Mouse (Mus musculus): ENCODE measurements around the gene Txlnb.
"Not testable (repeated sequence)": the region's sequence is repeated elsewhere in the genome, so short reads cannot be mapped to it uniquely, and the experiment has no call there.

Txlnb gene

DNA sequence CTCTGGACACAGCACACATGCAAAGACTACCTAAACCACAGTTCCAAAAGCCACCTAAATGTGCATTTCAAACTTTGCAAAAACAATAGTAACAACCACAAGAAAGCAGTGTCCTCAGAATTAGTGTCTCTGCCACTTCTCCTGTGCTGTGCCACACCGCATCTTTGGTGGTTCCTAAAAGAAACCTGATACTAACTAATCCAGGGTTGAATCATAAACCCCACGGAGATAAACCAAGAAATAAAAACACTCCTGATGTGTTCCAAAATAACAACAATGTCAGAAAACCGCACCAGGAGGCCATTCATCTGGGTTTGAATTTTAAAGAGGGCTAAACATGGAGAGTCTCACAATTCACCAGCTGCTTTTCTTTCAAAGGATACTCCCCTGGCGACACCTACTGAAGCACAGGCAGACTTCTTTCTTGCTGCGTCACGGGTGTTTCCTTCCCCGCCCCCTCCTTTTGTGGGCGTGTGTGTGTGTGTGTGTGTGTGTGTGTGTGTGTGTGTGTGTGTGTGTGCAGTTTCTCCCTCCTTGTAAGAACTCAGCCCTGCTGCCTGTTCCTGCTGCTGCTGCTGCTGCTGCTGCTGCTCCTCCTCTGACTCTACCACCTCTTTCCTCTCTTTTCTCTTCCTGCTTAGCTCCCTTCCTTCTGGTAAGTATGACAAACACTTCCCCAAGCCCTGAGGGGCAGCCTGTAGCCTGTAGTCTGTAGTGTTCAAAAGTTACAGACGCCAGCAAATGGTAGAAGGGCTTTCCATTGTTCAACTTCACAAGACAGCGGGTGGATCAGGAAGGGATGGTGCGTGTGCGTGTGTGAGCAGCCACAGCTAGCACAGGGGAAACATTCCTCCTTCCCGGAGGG, at the start of gene Txlnb:
Gene Txlnb, plus strand, starts transcription at position 460 of the 865 bp plus-strand sequence.
- DNase-seq (ENCODE audit: low read depth), result peak; percentile 88

DNA sequence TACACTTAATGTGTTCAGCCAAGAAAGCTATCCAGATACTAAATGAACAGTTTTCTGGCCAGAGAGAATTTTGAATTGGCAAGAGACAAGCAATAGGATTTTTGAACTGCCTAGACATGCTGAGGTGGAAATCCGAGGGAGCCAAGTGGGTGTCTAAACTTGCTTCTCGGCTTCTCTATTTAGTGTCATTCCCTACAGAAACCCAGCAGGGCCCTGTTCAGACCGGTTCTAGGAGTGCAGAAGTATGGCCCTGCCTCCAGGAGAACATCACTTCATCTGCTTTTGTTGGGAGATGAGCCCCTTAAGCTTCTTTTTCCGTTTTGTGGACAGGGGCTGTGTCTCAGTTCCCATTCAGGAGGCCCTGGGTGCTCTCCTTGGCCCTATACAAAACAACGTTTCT, 43.5 kb upstream of the Txlnb start:
- DNase-seq (ENCODE audit: low read depth), result no peak

DNA sequence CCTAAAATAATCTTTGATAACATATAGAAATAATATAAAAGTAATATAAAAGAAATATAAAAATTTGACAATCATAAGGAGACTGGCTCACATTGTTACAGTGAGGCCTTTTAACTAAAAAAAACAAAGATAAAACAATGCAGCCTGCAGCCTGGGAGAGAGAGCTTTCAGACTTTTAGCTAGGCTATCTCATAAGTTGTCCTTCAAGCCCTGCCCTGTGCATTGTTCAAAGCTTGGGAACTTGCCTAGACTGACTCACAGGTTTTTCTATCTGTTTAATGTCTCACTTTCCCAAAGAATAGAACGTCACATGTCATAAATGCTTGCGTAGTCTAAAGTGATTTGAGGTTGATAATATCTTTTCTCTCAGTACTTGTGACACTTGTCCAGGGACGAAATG, 36.3 kb upstream of the Txlnb start:
- no peak for DNase-seq (ENCODE audit: low read depth)

DNA sequence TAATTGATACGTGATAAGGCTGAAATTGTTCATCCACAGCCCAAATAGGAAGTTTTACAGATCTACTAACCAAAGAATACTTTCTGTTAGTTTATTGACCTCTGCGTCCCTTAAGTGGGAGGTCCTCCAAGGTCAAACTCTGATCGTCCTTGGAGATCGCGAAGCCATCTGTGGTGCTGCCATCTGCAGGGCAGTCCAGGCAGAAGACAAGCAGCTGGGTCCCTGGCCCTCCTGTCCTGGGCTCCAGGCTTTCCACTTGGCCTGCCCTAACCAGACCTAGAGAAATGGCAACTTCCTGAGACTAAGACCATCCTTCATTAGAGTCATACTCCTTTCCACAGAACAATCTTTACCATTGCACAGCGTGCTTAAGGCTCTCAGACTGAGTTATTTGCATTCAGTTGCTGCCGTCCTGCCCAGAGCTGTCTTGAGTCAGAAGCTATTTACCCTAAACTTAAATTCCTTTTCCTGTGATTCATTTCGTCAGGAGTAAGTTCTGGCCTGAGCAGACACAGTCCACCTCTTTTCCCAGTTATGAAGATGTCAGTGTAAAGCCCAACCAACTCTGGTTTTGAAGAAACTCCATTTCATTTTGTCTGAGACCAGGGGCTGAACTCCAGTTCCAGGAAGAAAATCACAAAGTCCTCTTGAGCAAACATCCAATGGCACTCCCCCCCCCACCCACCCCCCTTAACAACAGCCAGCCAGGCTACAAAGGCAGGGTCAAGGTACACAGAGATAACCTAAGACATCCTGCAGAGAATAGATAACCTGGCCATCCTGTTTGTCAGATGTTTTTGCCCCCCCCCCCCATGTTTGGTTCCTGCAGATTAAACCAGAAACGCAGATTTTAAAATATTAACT, 35.0 kb upstream of the Txlnb start:
- DNase-seq (ENCODE audit: low read depth), result no peak

DNA sequence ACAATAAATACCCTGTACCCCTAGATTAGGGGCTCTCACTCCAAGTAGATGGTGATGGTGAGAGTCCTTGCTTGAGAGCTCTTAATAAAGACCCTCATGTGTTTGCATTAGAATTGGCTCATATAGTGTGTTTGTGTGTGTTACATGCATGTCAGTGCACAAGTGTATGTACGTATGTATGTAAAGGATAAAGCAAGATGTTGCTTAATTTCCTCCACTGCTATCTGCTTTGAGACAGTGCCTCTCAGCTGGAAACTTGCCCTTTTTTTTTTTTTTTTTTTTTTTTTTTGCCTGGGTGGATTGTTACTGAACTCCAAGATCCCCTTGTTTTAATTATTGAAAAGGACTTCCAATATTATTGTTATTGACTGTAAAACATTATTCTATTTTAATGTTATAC, 34.4 kb upstream of the Txlnb start:
- no peak for DNase-seq (ENCODE audit: low read depth)

DNA sequence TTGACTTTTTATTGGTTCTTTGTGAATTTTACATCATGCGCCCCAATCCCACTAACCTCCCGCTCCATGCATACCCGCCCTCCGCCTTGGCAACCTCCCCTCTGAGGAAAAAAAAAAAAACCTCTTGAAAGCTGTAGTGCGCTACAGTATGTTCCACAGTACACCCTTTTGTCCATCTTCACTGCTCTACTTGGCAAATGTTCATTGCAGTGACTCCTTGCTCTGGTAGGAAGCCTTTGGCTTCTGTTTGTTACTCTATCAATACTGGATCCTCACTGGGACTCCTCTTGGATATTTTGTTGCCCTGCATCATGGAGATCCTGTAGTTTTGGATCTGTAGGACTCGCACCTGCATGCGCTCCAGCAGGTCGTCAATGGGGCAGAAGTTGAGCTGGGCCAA, 33.1 kb upstream of the Txlnb start:
- DNase-seq (ENCODE audit: low read depth), result no peak

DNA sequence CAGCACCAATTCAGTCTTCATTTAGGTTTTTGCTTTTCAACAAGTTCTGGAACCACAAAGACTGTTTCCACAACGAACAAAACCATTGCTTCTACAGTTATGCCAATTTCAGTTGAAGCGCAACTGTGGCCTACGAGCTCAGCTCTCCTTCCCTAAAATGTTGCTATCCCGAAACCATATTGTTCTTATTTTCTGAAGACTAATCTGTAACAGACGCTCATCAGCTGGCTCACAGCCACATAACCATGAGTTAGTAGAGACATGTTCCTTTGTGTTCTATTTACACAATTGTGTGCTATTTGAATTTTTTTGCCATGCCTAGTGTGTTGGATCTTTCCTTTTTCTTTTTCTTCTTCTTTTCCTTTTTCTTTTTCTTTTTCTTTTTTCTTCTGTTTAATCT, 26.2 kb upstream of the Txlnb start:
- no peak for DNase-seq (ENCODE audit: low read depth)

DNA sequence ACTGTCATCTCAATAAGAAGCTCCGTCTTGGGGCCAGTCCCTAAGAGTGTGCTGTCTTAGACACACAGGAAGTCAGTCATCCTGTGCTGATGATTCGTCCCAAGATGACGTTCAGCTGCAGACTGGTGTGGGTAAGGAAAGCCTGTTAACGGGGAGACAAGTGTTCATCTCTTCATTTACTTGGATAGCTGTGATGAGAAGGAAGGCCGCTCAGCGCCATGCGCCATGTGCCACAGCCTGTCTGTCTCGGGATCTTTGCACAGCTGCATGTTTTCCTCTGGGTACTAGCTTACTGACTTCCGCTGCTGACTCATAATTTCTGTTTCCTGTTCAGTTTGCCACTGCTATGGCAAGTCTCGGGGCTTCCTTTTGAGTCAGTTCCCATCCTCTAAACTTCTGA, 23.7 kb upstream of the Txlnb start:
- DNase-seq (ENCODE audit: low read depth), result peak; percentile 93

DNA sequence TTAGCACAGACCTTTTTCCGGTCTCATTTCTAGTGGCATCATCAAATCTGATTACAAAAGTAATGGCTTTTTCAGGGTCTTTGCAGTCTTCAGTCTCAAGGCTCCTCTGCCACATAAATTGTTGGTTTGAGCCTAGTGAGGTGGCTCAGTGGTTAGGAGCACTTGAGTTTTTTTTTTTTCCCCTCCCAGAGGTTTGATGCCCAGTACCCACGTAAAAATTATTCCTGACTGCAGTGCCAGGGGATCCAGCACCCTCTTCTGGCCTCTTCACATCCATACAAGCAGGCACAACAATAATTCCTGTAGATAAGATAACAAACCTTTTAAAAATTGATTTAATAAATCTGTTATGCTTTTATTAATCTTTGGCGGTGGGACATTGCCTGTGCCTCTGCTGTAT, 21.7 kb upstream of the Txlnb start:
- DNase-seq (ENCODE audit: low read depth), result no peak

DNA sequence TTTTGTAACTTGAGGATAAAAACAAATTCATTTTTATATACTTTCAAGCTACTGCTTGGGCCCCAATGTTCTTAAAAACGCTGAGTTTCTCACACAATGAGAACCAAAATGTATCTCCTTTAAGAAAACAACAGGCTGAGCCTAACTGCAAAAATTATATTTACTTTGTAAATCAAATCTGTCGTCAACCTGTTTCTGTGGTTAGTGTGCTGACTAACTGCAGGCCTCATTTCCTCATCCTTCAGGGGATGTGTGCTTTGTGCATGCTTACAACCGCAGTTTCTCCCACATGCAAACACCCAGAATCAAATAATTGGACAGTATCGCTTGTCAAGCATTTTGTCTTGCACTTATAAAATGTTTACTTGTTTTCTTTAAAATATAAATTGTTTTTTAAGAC, 20.9 kb upstream of the Txlnb start:
- peak; percentile 83 for DNase-seq (ENCODE audit: low read depth)

DNA sequence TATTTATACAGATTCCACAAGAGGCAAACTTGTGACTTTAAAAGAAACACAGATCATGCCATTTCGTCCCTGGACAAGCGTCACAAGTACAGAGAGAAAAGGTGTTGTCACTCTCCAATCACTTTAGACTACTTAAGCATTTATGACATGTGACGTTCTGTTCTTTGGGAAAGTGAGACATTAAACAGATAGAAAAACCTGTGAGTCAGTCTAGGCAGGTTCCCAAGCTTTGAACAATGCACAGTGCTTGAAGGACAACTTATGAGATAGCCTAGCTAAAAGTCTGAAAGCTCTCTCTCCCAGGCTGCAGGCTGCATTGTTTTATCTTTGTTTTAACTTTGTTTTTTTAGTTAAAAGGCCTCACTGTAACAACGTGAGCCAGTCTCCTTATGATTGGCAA, 19.3 kb upstream of the Txlnb start:
- DNase-seq (ENCODE audit: low read depth), result not testable (repeated sequence)

DNA sequence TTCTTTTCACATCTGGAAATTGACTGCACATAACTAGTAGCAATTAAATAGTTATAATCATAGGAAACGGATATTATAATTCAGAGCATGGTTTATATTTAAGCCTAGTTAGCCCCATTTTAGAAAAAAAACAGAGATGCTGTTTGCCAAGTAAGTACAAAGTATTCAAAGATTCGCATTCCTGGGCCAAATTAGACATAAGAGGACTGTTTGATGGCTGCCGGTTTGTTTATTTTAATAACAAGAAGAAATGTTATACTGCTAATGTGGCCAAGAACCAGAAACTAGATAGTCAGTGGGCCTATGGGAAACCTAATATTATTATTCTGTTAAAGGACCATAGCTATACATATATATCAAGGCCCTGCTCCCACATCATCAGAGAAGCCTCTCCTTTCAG, 9.3 kb upstream of the Txlnb start:
- no peak for DNase-seq (ENCODE audit: low read depth)

DNA sequence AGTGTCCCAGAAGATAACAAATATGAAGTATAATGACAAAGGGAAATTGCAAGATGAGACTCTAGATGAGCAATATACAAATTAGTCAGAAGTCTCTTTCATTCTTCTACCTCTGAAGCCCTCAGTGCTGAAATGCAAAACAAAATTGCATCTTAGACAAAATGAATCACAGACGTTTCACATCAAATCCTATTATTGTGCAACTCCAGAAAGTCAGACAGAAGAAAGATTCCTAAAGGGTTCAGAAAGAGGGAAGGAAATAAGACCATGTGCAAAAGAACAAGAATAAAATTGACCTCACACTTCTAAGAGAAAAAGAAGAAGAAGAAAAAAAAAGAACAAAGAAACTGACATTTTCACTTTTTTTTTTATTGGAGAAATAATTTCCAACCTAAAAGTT, 8.1 kb upstream of the Txlnb start:
- DNase-seq (ENCODE audit: low read depth), result no peak

DNA sequence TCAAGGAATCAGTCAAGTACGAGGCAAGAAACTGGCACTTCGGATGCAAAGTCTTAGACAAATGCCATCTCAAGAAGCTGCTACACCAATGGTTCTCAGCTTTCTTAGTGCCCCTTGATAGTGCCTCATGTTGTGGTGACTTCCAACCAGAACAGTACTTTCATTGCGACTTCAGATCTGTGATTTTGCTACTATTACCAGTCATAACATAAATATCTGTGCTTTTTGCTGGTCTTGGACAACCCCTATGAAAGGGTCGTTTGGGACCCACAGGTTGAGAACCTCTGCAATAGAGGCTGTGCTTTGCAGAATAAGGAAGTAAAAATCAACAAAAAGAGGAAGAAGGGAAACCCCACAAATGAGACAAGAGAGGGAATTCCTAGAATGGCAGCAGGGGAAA, 7.7 kb upstream of the Txlnb start:
- DNase-seq (ENCODE audit: low read depth), result no peak

DNA sequence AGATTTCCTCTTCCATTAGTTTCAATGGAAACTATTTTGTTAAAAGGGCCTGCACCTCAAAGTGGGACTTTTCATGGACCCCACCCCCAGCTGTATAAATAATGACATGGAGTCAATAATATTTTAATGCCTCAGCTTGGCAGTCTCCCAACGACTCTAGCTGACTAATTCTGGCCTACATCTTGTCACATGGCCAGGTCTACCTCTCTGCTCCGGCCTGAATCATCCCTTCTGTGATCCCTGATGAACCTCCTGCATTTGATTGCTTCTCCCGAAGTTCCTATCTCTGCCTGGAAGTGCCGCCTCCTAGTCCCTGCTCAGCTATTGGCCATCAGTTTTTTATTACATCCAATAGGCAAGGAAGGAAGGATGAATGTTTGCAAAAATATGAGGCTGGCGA, 2.1 kb upstream of the Txlnb start:
- no peak for DNase-seq (ENCODE audit: low read depth)

DNA sequence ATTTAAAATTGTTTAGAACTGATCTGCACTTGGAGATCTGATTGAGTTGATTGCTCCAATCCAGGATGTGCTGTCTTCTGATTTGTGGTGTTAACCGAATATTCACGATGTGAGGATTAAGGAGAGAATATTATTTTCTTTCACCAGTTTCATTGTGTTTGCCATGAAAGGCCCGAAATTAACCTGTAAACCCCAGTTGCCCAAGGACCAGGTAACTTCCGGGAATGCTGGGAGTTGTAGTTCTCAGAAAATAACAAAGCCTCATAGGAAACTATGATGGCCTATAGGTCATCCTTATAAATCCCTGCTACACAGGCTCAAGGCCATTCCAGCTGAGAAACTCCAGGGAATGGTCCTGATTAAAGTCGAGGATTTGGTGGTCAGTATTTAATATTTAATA, 1.6 kb upstream of the Txlnb start:
- no peak for DNase-seq (ENCODE audit: low read depth)

DNA sequence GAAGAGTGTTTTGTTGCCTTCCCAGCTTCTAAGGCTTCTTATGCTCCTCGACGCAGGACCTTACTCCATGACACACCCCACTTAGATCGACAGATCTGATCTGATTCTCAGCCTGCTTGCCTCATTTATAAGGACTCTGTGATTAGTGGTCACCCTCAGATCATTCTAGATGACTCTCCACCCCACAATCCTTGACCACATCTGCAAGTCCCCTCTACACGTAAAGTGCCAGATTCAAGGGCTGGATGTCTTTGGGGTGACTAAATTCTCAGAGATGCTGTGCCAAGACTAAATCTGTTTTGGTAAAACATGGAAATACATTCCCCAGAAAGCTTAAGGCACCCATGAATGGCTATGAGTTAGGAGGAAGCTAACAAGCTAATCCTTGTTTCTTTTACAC, 799 bp upstream of the Txlnb start:
- DNase-seq (ENCODE audit: low read depth), result no peak

DNA sequence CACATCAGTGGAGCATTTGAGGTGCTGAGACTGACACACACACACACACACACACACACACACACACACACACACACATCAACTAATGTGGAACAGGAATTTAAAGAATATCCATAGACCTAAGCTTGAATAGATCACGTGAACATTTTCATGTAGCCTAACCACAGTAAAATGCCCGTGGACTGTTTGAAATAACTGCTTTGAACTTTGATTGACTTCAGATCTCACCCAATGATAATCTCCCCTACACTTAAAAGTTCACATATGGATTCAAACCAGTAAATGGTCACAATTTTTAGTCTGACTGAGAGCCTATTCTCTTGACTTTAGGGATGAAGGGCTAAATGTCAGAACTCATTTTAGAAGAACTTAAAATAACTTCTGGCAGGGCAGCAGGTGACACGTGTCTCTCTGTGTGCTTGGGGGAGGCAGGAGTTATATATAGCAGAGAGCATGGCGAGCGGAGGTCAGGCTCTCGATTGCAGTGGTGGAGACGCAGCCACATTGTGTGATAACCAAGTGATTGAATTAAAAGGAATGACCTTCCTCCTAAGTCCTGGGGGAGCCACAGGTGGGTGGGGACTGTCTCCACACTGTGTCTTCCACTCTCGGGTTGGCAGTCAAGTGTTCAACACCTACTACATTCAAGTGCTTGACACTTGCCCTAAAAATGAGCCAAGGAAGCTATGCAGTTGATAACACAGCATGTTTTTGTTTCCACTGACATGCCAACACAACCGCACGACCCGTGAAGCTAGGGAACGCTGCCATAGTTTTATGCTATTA, 1.0 kb downstream of the Txlnb start:
- DNase-seq (ENCODE audit: low read depth), result peak; percentile 63

DNA sequence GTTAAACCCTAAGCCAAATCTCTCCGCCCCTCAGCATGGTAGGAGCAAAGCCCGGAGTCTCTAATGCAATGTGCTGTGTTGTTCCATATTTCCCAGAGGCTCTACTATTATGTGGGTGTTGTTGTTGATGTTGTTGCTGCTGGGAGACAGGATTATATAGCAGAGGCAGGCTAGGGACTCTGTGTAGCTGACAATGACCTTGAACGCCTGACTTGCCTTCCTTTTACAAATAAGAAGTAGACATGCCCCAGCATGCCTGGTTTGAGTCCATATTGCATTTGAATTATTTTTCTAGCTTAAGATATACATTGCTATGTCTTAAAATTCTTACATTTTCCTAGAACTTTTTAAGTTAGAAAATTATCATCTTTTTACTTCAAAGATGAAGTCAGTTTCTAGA, 1.7 kb downstream of the Txlnb start:
- no peak for DNase-seq (ENCODE audit: low read depth)

DNA sequence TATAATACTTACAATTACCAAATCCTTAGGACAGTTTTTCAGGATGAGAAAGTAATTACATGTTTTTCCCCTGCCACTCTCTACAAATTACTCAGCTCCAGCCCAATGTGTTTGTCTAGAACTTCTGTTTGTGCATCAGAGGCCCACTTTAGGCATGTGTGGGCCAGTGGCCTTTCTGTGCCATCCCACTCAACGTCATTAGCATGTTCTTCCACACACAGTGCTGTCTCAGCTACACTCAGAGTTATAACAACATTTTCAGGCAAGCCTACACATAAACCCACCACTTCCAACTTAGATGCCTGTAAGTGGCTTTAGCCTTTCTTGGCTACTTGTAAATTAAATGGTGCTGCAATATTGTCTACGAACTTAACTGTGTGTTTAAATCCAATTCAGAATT, 5.8 kb downstream of the Txlnb start:
- no peak for DNase-seq (ENCODE audit: low read depth)

DNA sequence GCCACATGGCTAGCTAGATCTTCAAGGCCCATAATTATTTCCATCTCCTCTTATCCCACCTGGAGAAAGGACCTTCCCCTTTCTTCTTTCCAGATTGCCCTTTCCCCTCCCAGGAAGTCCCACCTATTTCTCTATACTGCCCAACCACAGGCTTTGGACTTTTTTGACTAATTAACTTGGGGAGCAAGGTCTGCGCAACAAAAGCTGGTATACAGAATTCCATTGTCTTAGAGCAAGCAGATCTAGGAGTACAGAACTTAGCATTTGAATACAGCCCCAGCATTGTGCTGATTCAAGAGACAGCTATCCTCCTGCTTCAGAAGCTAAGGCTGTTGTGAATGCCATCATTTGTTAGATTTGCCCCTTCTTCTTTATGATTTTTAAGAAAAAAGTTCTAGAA, 12.5 kb downstream of the Txlnb start:
- no peak for DNase-seq (ENCODE audit: low read depth)

DNA sequence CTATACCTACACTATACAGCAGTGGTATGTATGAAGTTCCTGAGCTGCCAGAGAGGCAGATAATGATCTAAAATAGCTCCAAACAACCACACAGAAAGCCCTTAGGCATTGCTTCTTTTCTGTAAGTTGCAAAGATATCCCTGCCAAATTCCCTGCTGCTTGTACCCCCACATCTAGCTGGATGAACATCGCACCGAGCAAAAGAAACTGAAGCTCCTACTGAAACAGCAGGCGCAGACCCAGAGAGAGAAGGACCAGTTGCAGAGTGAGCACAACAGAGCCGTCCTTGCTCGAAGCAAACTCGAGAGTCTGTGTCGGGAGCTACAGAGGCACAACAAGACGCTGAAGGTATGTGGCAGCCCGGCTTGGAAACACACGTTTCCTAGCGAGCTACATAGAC, 19.0 kb downstream of the Txlnb start:
- no peak for DNase-seq (ENCODE audit: low read depth)

DNA sequence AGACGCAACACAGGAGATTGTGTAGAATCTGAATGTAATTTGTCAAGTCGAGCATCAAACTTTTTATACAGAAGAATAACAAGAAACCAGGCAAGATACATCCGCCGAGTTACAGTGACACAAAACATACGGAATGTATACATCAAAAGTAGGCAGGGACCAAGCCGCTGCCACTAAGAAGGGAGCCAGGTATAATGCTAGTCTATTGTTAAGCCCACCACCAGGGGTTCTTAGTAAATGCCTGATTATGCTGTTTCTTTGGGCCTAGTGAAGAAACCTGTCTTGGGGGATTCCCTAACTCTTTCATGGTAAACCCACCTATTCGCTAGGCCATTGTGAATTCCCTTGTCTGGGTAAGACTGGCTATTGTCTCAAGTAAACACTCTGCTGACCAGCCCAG, 24.4 kb downstream of the Txlnb start:
- DNase-seq (ENCODE audit: low read depth), result not testable (repeated sequence)

Data from induced T-regulatory cell, adult 2 months (primary cell).